Mouse (Mus musculus): ENCODE data around the gene Abhd8. TPM values are rescaled to one million over a fixed set of nuclear protein-coding genes. Genes with fewer than 3 reads are reported as not detected.

Abhd8 gene
- polyA plus RNA-seq, 1 experiment: 73.6 TPM

GRCm38 (mm10) chr8:71485142-71486135, 22.0 kb upstream of the Abhd8 start, which contains the start of gene Ano8:
Gene Ano8, minus strand, starts transcription at chr8:71485963.
- Histone ChIP-seq H3K36me3 (ENCODE audit: control insufficient read depth, insufficient read depth) (peaks cover 19% of the 10 kb centered on the region), H3K79me2 (ENCODE audit: control insufficient read depth, insufficient read depth) (peaks cover 46% of the 10 kb centered on the region)

DNA sequence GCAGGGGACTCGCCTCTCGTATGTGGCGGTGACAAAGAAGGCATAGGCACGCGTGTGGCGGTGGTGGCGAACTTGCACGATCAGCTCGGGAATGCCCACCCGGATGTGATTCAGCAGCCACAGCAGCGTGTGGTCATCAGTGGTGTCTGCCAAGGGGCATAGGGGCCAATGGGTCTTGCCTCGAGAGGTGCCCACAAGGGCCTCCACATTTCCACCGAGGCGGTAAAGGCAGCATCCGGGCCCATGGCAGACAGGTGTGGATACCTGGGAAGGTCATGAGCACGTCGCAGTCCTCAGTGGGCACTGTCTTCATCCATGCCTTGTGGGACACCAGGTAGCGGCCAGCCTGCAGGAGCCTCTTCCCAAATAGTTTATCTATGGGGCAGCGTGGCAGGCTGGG, 21.3 kb upstream of the Abhd8 start:
- no peaks in the 10 kb centered on the region for H3K27me3 ChIP-seq (ENCODE audit: control insufficient read depth, insufficient read depth, insufficient read length)
- H3K79me2 ChIP-seq (ENCODE audit: control insufficient read depth, insufficient read depth): peaks cover 39% of the 10 kb centered on the region
- peaks cover 16% of the 10 kb centered on the region for H3K36me3 ChIP-seq (ENCODE audit: control insufficient read depth, insufficient read depth)
- peak overlapping the region; percentile 59 for H3K4me3 ChIP-seq (ENCODE audit: insufficient read depth, poor library complexity, severe bottlenecking)
- H3K79me3 ChIP-seq (ENCODE audit: low read depth): peaks cover 11% of the 10 kb centered on the region
- TF ChIP-seq MYOD1 (IDR thresholded peaks at IDR 0.05; ENCODE audit: control insufficient read depth, insufficient read length, low read depth) (no peak), MAX (IDR thresholded peaks at IDR 0.05) (no peak)
- peak overlapping the region; percentile 21 for H3ac ChIP-seq (ENCODE audit: control insufficient read depth, insufficient read length, low read depth)

More at GRCm38 (mm10) chr8:71485142-71486135, 22.0 kb upstream of the Abhd8 start, which contains the start of gene Ano8:
- Histone ChIP-seq H3K27me3 (ENCODE audit: control insufficient read depth, insufficient read depth, insufficient read length) (no peaks in the 10 kb centered on the region), H3K79me3 (ENCODE audit: low read depth) (peaks cover 15% of the 10 kb centered on the region), H3ac (ENCODE audit: control insufficient read depth, insufficient read length, low read depth) (peak within 1 kb of the TSS; percentile 90), H3K4me3 (ENCODE audit: insufficient read depth, poor library complexity, severe bottlenecking) (peak within 1 kb of the TSS; percentile 59)
- TF ChIP-seq CTCF (IDR thresholded peaks at IDR 0.05; ENCODE audit: control insufficient read depth, insufficient read depth, insufficient read length) (no peak), MYOG (IDR thresholded peaks at IDR 0.05; ENCODE audit: control insufficient read depth, extremely low read depth, insufficient read length) (no peak), MYOD1 (IDR thresholded peaks at IDR 0.05; ENCODE audit: control insufficient read depth, insufficient read length, low read depth) (no peak), USF1 (IDR thresholded peaks at IDR 0.05; ENCODE audit: low read depth) (no peak), FOSL1 (IDR thresholded peaks at IDR 0.05; ENCODE audit: insufficient read depth, low read length, poor library complexity, severe bottlenecking) (no peak), CEBPB (IDR thresholded peaks at IDR 0.05; ENCODE audit: low read depth) (no peak), MAX (IDR thresholded peaks at IDR 0.05) (no peak)

- Histone ChIP-seq H3K27me3 (ENCODE audit: control insufficient read depth, insufficient read depth, insufficient read length) (no peaks in the 10 kb centered on the region), H3K36me3 (ENCODE audit: control insufficient read depth, insufficient read depth) (peaks cover 21% of the 10 kb centered on the region), H3K79me2 (ENCODE audit: control insufficient read depth, insufficient read depth) (peaks cover 31% of the 10 kb centered on the region), H3ac (ENCODE audit: control insufficient read depth, insufficient read length, low read depth) (no peak overlapping the region), H3K79me3 (ENCODE audit: low read depth) (peaks cover 5% of the 10 kb centered on the region), H3K4me3 (ENCODE audit: insufficient read depth, poor library complexity, severe bottlenecking) (no peak overlapping the region)
- TF ChIP-seq USF1 (IDR thresholded peaks at IDR 0.05; ENCODE audit: low read depth) (no peak), MYOG (IDR thresholded peaks at IDR 0.05; ENCODE audit: control insufficient read depth, extremely low read depth, insufficient read length) (no peak), CEBPB (IDR thresholded peaks at IDR 0.05; ENCODE audit: low read depth) (no peak), MYOD1 (IDR thresholded peaks at IDR 0.05; ENCODE audit: control insufficient read depth, insufficient read length, low read depth) (no peak), MAX (IDR thresholded peaks at IDR 0.05) (no peak), CTCF (IDR thresholded peaks at IDR 0.05; ENCODE audit: control insufficient read depth, insufficient read depth, insufficient read length) (no peak), FOSL1 (IDR thresholded peaks at IDR 0.05; ENCODE audit: insufficient read depth, low read length, poor library complexity, severe bottlenecking) (no peak)
Measured at GRCm38 (mm10) chr8:71483932-71484331, 20.5 kb upstream of the Abhd8 start.

GRCm38 (mm10) chr8:71478943-71479342, 15.5 kb upstream of the Abhd8 start:
- TF ChIP-seq CEBPB (IDR thresholded peaks at IDR 0.05; ENCODE audit: low read depth) (no peak), MYOG (IDR thresholded peaks at IDR 0.05; ENCODE audit: control insufficient read depth, extremely low read depth, insufficient read length) (no peak), MAX (IDR thresholded peaks at IDR 0.05) (no peak), USF1 (IDR thresholded peaks at IDR 0.05; ENCODE audit: low read depth) (no peak), FOSL1 (IDR thresholded peaks at IDR 0.05; ENCODE audit: insufficient read depth, low read length, poor library complexity, severe bottlenecking) (no peak), MYOD1 (IDR thresholded peaks at IDR 0.05; ENCODE audit: control insufficient read depth, insufficient read length, low read depth) (no peak), CTCF (IDR thresholded peaks at IDR 0.05; ENCODE audit: control insufficient read depth, insufficient read depth, insufficient read length) (no peak)
- no peak overlapping the region for H3ac ChIP-seq (ENCODE audit: control insufficient read depth, insufficient read length, low read depth)
- no peaks in the 10 kb centered on the region for H3K79me3 ChIP-seq (ENCODE audit: low read depth)
- peaks cover 7% of the 10 kb centered on the region for H3K79me2 ChIP-seq (ENCODE audit: control insufficient read depth, insufficient read depth)
- H3K36me3 ChIP-seq (ENCODE audit: control insufficient read depth, insufficient read depth): peaks cover 26% of the 10 kb centered on the region
- H3K4me3 ChIP-seq (ENCODE audit: insufficient read depth, poor library complexity, severe bottlenecking): no peak overlapping the region
- no peaks in the 10 kb centered on the region for H3K27me3 ChIP-seq (ENCODE audit: control insufficient read depth, insufficient read depth, insufficient read length)

GRCm38 (mm10) chr8:71477196-71477845, 13.9 kb upstream of the Abhd8 start:
- H3K36me3 ChIP-seq (ENCODE audit: control insufficient read depth, insufficient read depth): peaks cover 25% of the 10 kb centered on the region
- H3K79me2 ChIP-seq (ENCODE audit: control insufficient read depth, insufficient read depth): peaks cover under 1% of the 10 kb centered on the region
- H3ac ChIP-seq (ENCODE audit: control insufficient read depth, insufficient read length, low read depth): peak overlapping the region; percentile 8
- no peaks in the 10 kb centered on the region for H3K27me3 ChIP-seq (ENCODE audit: control insufficient read depth, insufficient read depth, insufficient read length)
- TF ChIP-seq MYOD1 (IDR thresholded peaks at IDR 0.05; ENCODE audit: control insufficient read depth, insufficient read length, low read depth): no peak
- TF ChIP-seq MAX (IDR thresholded peaks at IDR 0.05): peak; percentile 58
- TF ChIP-seq CTCF (IDR thresholded peaks at IDR 0.05; ENCODE audit: control insufficient read depth, insufficient read depth, insufficient read length): peak; percentile 9
- no peak for TF ChIP-seq MYOG (IDR thresholded peaks at IDR 0.05; ENCODE audit: control insufficient read depth, extremely low read depth, insufficient read length)
- no peak for TF ChIP-seq FOSL1 (IDR thresholded peaks at IDR 0.05; ENCODE audit: insufficient read depth, low read length, poor library complexity, severe bottlenecking)
- no peak for TF ChIP-seq USF1 (IDR thresholded peaks at IDR 0.05; ENCODE audit: low read depth)
- TF ChIP-seq CEBPB (IDR thresholded peaks at IDR 0.05; ENCODE audit: low read depth): no peak
- H3K4me3 ChIP-seq (ENCODE audit: insufficient read depth, poor library complexity, severe bottlenecking): no peak overlapping the region
- H3K79me3 ChIP-seq (ENCODE audit: low read depth): no peaks in the 10 kb centered on the region

Data from C2C12 (cell line).